Mouse (Mus musculus) small intestine, adult 2 months (tissue): ENCODE measurements around the gene Efl1. TPM values are rescaled to one million over a fixed set of nuclear protein-coding genes. Genes with fewer than 3 reads are reported as not detected.

Experiments
- H3K27ac ChIP-seq: fragments of 200-500 bp; 2 replicates; pipeline ENCODE4 v1.5.1; 2012; ENCODE audit warnings: low read depth, low read length, control low read depth, inconsistent platforms; ENCODE audit not compliant: insufficient read depth
- H3K27me3 ChIP-seq: fragments of 200-500 bp; 2 replicates; pipeline ENCODE4 v1.6.1; 2012; ENCODE audit warnings: mild to moderate bottlenecking, moderate library complexity, low read length, inconsistent platforms; ENCODE audit not compliant: control insufficient read depth, insufficient read depth
- H3K36me3 ChIP-seq: fragments of 200-500 bp; 2 replicates; pipeline ENCODE4 v1.6.1; 2012; ENCODE audit warnings: mild to moderate bottlenecking, low read length, control low read depth, inconsistent platforms; ENCODE audit not compliant: control insufficient read depth, insufficient read depth
- H3K4me1 ChIP-seq: fragments of 200-500 bp; 2 replicates; pipeline ENCODE4 v1.6.1; 2012; ENCODE audit warnings: low read length, inconsistent platforms, mixed read lengths; ENCODE audit not compliant: control insufficient read depth, insufficient read depth, insufficient read length
- H3K4me3 ChIP-seq: fragments of 200-500 bp; 2 replicates; pipeline ENCODE4 v1.5.1; 2012; ENCODE audit warnings: low read depth, mild to moderate bottlenecking, control low read depth, inconsistent platforms, low read length, moderate library complexity
- CTCF ChIP-seq: fragments of 200-500 bp; IDR thresholded peaks from 2 replicates; pipeline ENCODE4 v1.5.1; 2012; ENCODE audit warnings: low read depth, mild to moderate bottlenecking, control low read depth, inconsistent platforms, low read length, moderate library complexity, mixed read lengths; ENCODE audit not compliant: insufficient replicate concordance, insufficient read length; ENCODE audit errors: extremely low read depth
- POLR2A ChIP-seq: fragments of 200-500 bp; IDR thresholded peaks from 2 replicates; pipeline ENCODE4 v1.6.1; 2012; ENCODE audit warnings: low read depth, mild to moderate bottlenecking, control low read depth, inconsistent platforms, low read length, moderate library complexity
- WGBS: fragments of 180-500 bp; shearing (Covaris S2); methylation state at CpG from one replicate; pipeline ENCODE4 v1.1.7; 2018; 5-methylcytosine and 5-hydroxymethylcytosine counted together
- polyA plus RNA-seq: library from polyadenylated mRNA; depleted of rRNA; stranded (reverse); fragments of >200 nt; gene quantifications from 2 replicates; pipeline ENCODE4 v1.2.3, GENCODE M21; 2012

The Efl1 gene
- polyA plus RNA-seq, 1 experiment: 3.1 TPM

DNA sequence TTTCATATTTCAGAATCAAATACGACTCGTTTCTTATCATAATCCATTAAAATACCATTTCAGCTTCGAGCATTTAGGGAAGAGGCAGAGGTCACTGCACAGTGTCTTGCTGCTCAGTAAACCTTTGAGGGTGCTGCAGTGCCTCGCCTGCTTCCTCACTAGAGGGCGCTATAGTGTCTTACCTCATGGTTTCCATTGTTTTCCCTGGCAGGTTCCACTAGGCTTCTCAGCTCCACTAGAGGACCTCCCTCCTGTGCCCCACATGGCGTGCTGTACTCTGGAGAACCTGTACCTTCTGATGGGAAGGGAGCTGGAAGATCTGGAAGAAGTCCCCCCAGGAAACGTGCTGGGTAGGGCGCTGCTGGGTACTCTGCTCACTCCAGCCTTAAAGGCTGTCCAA lies 49.3 kb downstream of the Efl1 start:
- H3K4me1 ChIP-seq: no peaks in the 10 kb centered on the region
- no peak overlapping the region for H3K4me3 ChIP-seq
- peak; percentile 60; the same call in 1 of the 2 replicates for TF ChIP-seq CTCF
- TF ChIP-seq POLR2A: no peak
- no peak overlapping the region for H3K27ac ChIP-seq
- 86% methylated on average over 8 of the region's 8 CpGs for WGBS
- no peaks in the 10 kb centered on the region for H3K27me3 ChIP-seq
- peaks cover 49% of the 10 kb centered on the region for H3K36me3 ChIP-seq

DNA sequence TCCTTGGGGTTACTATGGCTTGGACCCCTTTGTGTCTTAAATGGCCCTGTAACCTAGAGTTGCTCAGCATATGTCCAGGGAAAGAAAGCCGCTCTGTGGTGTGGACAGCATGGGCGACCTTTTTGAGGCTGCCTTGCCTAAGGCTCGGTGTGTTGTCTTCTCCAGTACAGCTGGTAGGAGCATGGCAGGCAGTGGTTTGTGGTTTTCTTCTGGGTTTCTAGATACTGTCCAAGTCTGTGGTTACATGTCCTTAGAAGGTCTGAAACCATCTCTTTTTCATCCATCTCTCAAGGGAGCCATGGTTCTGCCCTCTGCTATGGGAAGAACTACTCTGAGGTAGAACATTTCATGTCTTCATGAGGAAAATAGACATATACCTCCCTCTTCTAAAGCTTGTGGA lies 50.6 kb downstream of the Efl1 start:
- no peaks in the 10 kb centered on the region for H3K27me3 ChIP-seq
- 95% methylated on average over 3 of the region's 3 CpGs for WGBS
- H3K4me1 ChIP-seq: no peaks in the 10 kb centered on the region
- peaks cover 43% of the 10 kb centered on the region for H3K36me3 ChIP-seq
- H3K27ac ChIP-seq: no peak overlapping the region
- TF ChIP-seq CTCF (no peak), POLR2A (no peak)
- no peak overlapping the region for H3K4me3 ChIP-seq

DNA sequence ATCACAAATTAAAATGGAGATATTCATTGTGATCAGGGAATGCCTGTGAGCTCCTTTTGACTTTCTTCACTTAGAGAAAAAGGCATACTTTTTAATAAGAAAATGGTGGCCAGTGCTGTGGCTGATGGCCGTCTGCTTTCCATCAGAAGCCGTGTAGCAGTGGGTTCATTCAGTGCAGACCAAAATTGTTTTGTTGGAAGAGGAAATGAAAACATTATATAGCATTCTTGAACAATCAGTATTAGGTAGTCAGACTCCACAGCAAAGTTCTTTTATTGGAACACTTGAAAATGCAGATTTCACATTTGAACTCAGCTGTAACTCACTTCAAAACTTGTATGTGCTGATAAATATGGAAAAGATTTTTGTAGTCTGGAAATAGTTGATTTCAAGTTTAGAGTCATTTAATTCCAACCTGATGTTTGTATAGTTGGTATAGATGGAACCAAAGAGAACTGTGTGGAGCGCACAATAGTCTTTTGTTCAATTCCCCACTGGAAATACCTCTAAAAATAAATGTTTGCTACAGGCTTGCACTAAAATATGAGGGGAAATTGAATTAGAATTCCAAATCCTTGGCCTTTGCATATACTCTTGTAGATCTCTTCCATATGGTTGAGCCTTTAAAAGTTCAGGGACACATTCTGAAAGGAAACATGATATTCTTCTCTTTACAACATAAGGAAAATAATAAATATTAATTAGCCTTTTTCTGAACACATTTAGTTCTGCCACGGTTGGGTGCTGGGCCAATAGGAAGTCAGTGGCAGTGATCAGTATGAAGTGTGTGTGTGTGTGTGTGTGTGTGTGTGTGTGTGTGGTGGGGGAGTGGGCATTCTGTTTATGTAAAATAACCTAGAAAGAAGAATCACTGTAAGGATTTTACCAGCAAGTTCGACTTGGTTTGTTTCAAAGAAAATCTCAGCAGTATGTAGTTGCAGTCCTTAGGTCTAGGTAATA lies 54.2 kb downstream of the Efl1 start:
- 86% methylated on average over 5 of the region's 5 CpGs for whole genome bisulfite sequencing
- Histone ChIP-seq H3K36me3 (peaks cover 38% of the 10 kb centered on the region), H3K27me3 (no peaks in the 10 kb centered on the region), H3K27ac (no peak overlapping the region), H3K4me3 (no peak overlapping the region), H3K4me1 (no peaks in the 10 kb centered on the region)
- TF ChIP-seq POLR2A: no peak
- TF ChIP-seq CTCF: no peak

DNA sequence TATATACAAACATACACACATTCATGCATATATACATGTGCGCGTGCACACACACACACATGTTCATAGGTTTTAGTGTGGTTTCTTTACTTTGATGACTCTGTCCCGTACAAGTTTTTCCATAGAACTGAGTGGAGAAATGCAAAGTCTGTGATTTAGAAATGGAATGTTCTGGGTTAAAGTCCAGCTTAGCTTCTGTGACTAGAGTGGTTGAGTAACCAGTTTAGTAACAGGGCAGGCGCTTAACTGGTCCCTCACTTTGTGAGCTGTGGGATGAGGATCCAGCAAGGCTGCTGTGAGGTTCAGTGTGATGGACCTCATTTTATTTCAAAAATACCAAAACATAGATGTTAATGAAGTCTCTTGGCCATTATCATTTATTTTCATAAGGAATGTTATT lies 60.8 kb downstream of the Efl1 start:
- Histone ChIP-seq H3K4me1 (no peaks in the 10 kb centered on the region), H3K27me3 (no peaks in the 10 kb centered on the region), H3K4me3 (no peak overlapping the region), H3K36me3 (peaks cover 28% of the 10 kb centered on the region), H3K27ac (no peak overlapping the region)
- 95% methylated on average over 4 of the region's 4 CpGs for WGBS
- TF ChIP-seq CTCF (no peak), POLR2A (no peak)

DNA sequence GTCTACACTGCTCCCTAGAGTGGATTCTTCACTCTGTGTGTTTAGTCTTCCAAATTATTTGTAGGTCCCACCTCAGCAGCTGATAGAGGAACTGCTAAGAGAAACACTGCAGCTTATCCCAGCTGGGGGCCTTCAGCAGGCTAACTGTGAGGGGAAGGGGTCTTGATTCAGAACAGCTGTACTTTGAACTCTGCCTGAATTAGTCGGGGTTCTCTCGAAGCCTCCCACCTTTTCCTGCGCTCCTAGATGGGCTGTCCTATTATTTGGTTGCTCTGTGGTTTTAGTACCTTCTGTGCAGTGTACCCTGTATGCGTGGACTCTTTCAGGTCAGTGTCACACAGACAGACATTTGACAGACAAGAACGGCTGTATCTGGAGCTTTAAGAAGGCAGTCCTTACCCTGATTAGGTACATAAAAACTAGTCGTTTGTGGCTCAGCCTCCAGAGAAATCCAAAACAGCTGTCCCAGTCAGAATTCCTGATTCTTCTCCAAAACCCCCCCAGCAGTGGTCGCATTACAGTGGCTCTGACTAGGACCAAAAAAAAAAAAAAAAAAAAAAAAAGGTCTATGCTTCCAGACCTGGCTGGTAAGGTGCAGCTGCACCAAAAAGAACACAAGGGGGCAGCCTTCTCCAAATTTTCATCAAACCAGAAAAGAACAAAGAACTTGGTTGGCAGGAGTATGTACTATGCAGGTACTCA lies 66.9 kb downstream of the Efl1 start:
- WGBS: 65% methylated on average over 7 of the region's 7 CpGs
- Histone ChIP-seq H3K27ac (no peak overlapping the region), H3K27me3 (no peaks in the 10 kb centered on the region), H3K4me1 (no peaks in the 10 kb centered on the region), H3K36me3 (peaks cover 26% of the 10 kb centered on the region), H3K4me3 (no peak overlapping the region)
- TF ChIP-seq CTCF (no peak; the same call in 1 of the 2 replicates), POLR2A (no peak)

DNA sequence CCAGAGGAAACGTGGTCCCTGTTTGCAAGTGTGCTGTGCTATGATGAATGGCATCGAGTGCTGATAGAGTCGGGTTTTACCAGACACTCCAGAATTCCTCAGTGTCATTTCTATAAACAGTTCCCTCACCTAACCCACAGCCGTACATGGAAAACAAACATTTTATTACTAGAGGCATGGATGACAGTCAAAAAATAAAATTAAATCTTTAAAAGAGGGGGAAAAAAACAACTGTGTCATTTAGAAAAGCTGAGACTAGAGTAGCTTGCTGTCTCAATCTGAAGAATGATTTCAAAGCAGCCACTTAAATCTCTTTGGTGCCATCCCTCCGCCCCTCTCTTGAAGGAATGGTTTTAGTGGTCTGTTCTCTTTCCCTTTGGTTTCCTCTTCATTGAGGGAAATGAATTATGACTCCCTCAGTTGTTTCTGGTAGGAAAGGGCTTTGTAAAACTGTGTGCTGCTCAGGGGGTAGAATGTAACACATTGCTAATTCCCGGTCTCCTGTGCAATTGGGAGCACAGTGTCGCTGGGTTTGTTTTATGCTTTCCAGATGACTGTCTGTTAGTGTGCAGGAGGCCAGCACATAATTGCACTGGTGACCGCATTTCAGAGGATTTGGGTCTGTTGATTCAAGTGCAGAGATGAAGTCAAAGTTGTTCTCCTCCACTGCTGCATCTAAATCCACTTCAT lies 67.6 kb downstream of the Efl1 start:
- TF ChIP-seq CTCF (no peak), POLR2A (no peak)
- H3K27ac ChIP-seq: no peak overlapping the region
- 67% methylated on average over 8 of the region's 8 CpGs for WGBS
- H3K27me3 ChIP-seq: no peaks in the 10 kb centered on the region
- peaks cover 21% of the 10 kb centered on the region for H3K36me3 ChIP-seq
- H3K4me3 ChIP-seq: no peak overlapping the region
- no peaks in the 10 kb centered on the region for H3K4me1 ChIP-seq
